Mouse (Mus musculus) spleen, adult 12 weeks (tissue): ENCODE results near the gene Olfr869.

Experiments
- DNase-seq: peaks from one replicate; pipeline ENCODE4 v3.0.0; 2022; ENCODE audit warnings: low spot score

Gene Olfr869

DNA sequence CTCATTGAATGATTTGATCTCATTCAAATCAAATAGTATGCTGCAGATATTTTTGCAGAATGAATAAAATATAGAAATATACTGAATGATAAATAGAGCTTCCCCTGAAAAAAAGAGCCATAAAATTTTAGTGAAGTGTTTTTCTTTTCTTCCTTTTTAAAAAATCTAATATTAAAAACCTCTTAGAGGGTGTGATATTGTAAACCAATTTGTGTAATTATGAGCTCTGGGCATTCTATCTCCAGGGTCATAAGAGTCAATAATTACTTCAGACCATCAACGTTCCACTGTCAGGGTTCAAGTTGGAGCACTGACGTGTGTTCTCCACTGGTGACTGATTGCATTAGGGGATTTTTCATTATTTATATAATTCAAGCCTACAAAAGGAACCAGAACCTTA lies at the start of gene Olfr869:
Olfr869 (plus strand) TSS at position 301 of the 400 bp plus-strand sequence.
- no peak for DNase-seq

DNA sequence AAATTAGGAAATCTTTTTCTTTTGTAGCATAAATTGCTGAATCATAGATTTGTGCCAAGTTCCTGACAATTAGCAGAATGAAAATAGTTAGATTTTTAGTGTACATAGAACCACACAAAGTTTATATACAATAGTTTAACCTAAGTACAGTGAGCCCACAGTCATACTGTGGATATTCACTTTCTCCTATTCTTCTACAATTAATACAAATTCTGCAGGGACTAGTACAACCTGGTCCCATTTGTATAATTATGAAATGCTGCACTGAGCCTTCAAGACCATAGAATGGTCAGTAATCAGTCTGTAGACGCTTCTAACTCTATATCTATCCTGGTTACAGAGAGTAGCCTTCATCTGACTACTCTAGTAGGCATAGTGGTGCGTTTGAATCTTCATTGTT lies 30.5 kb upstream of the Olfr869 start, which contains the start of gene Olfr868:
Olfr868 (plus strand) TSS at position 301 of the 400 bp plus-strand sequence.
- no peak for DNase-seq

DNA sequence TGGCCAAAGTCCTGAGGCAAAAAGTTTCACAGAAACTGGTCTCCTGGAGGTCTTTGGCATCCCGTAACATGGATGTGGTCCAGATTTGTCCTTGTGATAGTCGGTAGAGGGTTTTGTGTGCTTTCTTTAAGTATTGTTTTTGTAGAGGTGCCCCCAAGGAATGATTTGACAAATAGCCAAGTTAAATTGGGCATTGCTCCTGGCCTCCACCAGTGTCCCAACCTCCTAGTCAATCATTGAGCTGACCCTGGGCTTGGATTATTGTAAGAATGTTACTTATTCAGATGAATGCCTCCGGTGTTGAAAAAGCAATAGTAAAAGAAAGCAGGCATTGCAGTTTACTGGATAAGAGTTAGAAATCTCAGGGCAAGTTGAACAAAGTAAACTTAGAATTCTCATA lies 20.9 kb downstream of the Olfr869 start:
- no peak for DNase-seq

DNA sequence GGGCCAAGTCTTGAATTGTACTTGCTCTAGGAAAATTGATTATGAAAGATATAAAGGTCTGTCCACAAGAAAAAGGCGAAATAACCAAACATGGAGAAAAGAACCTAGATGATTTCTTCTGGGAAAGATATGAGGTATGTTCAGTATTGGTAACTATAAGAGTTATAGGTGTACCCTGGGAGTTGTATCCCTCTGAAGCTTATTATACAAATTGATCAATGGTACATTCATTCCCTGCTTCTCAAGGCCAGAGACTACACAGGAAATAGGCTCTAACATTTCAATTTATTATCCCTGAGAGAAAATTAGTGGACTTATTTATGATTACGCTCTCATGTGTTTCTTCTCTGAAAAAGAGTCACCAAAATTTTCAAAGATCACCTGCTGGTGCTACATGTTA lies 45.1 kb downstream of the Olfr869 start, which contains the start of gene Olfr870:
Olfr870 (minus strand) TSS at position 101 of the 400 bp plus-strand sequence.
- no peak for DNase-seq

DNA sequence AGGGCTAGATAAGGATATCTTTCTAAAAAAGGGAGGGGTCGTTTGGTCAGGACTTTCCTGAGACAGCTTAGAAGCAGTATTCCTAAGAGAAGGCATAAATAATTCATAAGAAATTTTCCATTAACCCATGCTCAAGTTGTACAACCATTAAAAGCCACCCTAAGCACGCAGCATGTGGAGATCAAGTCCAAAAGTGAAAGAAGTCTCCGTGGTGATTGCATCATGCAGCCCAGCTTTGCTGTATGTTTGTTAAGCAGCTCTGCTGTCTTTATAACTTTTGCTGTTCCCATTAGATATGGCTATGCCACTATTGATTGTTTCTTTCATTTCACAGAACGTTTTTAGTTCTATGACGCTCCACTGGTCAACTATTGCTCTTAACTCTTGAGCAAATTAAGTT lies 50.7 kb downstream of the Olfr869 start:
- no peak for DNase-seq
